Mouse (Mus musculus) CH12.LX (cell line): Measurements from ENCODE around the gene Raver1. TPM values are rescaled to one million over a fixed set of nuclear protein-coding genes. Genes with fewer than 3 reads are reported as not detected.
A peak's percentile ranks its signal among the peaks of the same experiment; 100 is the strongest.

Experiments used
- DNase-seq: peaks from one replicate; pipeline ENCODE4 v3.0.0-alpha.2; 2013; ENCODE audit errors: extremely low read depth
- H3K27ac ChIP-seq: 2 replicates; pipeline ENCODE4 v1.5.1; 2012; ENCODE audit warnings: low read depth, mild to moderate bottlenecking, control low read depth, moderate library complexity; ENCODE audit not compliant: insufficient read depth
- H3K27me3 ChIP-seq: replicated peaks from 2 replicates; pipeline ENCODE3; 2012; ENCODE audit warnings: inconsistent platforms
- H3K36me3 ChIP-seq, 2 experiments: replicated peaks in 1 of 2; 2 replicates each; pipeline versions ENCODE3 to v1.6.1; 2012; ENCODE audit warnings: inconsistent platforms in 1 of 2, low read length in 1 of 2, mild to moderate bottlenecking in 1 of 2, mixed read lengths in 1 of 2, moderate library complexity in 1 of 2; ENCODE audit not compliant: control insufficient read depth in 1 of 2, insufficient read depth in 1 of 2
- H3K4me1 ChIP-seq, 2 experiments: 2 replicates each; pipeline ENCODE4 v1.6.1; 2012; ENCODE audit warnings: inconsistent platforms in 1 of 2, moderate library complexity in 1 of 2; ENCODE audit not compliant: insufficient read depth in 2 of 2, control insufficient read depth in 1 of 2
- H3K4me2 ChIP-seq: 2 replicates; pipeline ENCODE4 v1.6.1; 2012; ENCODE audit warnings: low read depth, mild to moderate bottlenecking, control low read depth; ENCODE audit not compliant: poor library complexity, insufficient read depth, severe bottlenecking
- H3K4me3 ChIP-seq, 3 experiments: fragments of 150-350 bp in 1 of 3; sonication (generic) in 1 of 3; replicated peaks in 1 of 3; 2 replicates each; pipeline versions ENCODE3 to v1.5.1; 2011 to 2012; ENCODE audit warnings: low read depth in 2 of 3, low read length in 2 of 3, mild to moderate bottlenecking in 2 of 3, moderate library complexity in 2 of 3, control low read depth in 1 of 3, improper control_type of control experiment in 1 of 3, inconsistent platforms in 1 of 3, mixed read lengths in 1 of 3; ENCODE audit not compliant: poor library complexity in 1 of 3
- H3K79me2 ChIP-seq: replicated peaks from 2 replicates; pipeline ENCODE4 v1.6.1; 2012; ENCODE audit warnings: mild to moderate bottlenecking, moderate library complexity; ENCODE audit not compliant: control insufficient read depth, poor library complexity, insufficient read depth, severe bottlenecking; ENCODE audit errors: extremely low read depth
- H3K9ac ChIP-seq: 2 replicates; pipeline ENCODE4 v1.6.1; 2012; ENCODE audit warnings: low read depth, mild to moderate bottlenecking, control low read depth, moderate library complexity; ENCODE audit not compliant: insufficient read depth
- H3K9me3 ChIP-seq: replicated peaks from 2 replicates; pipeline ENCODE3; 2012; ENCODE audit warnings: low read length, inconsistent platforms, mixed read lengths
- CHD1 ChIP-seq: IDR thresholded peaks from 2 replicates; pipeline ENCODE4 v1.6.1; 2012; ENCODE audit warnings: low read depth, low read length, improper control_type of control experiment, inconsistent platforms
- CHD2 ChIP-seq: IDR thresholded peaks from 2 replicates; pipeline ENCODE4 v1.6.1; 2011; ENCODE audit warnings: low read length, improper control_type of control experiment
- CTCF ChIP-seq, 2 experiments: IDR thresholded peaks in 1 of 2; conservative IDR thresholded peaks in 1 of 2; 2 replicates each; pipeline ENCODE4 v1.5.1; 2011 to 2012; ENCODE audit warnings: low read depth in 2 of 2, low read length in 2 of 2, improper control_type of control experiment in 1 of 2, inconsistent platforms in 1 of 2, mild to moderate bottlenecking in 1 of 2, moderate library complexity in 1 of 2
- E2F4 ChIP-seq: IDR thresholded peaks from 2 replicates; pipeline ENCODE4 v1.6.1; 2011; ENCODE audit warnings: low read depth, low read length, improper control_type of control experiment; ENCODE audit not compliant: insufficient replicate concordance
- ETS1 ChIP-seq: conservative IDR thresholded peaks from 2 replicates; pipeline ENCODE4 v1.6.1; 2012; ENCODE audit warnings: low read depth, mild to moderate bottlenecking, inconsistent platforms, low read length, improper control_type of control experiment, moderate library complexity
- HCFC1 ChIP-seq: IDR thresholded peaks from 2 replicates; pipeline ENCODE4 v1.6.1; 2012; ENCODE audit warnings: low read depth, mild to moderate bottlenecking, inconsistent platforms, low read length, improper control_type of control experiment
- IRF4 ChIP-seq: IDR thresholded peaks from 2 replicates; pipeline ENCODE4 v1.6.1; 2014; ENCODE audit warnings: low read depth, mild to moderate bottlenecking, inconsistent platforms, low read length, improper control_type of control experiment
- JUN ChIP-seq: IDR thresholded peaks from 2 replicates; pipeline ENCODE4 v1.6.1; 2011; ENCODE audit warnings: low read depth, mild to moderate bottlenecking, low read length, improper control_type of control experiment, moderate library complexity; ENCODE audit not compliant: insufficient read depth
- JUND ChIP-seq: conservative IDR thresholded peaks from 2 replicates; pipeline ENCODE4 v1.6.1; 2011; ENCODE audit warnings: low read depth, low read length, improper control_type of control experiment
- KAT2A ChIP-seq: IDR thresholded peaks from 2 replicates; pipeline ENCODE4 v1.6.1; 2012; ENCODE audit warnings: low read length, improper control_type of control experiment, inconsistent platforms; ENCODE audit not compliant: insufficient replicate concordance
- MAFK ChIP-seq: IDR thresholded peaks from 2 replicates; pipeline ENCODE4 v1.6.1; 2011; ENCODE audit warnings: low read length, improper control_type of control experiment; ENCODE audit not compliant: insufficient replicate concordance
- MAZ ChIP-seq: IDR thresholded peaks from 2 replicates; pipeline ENCODE4 v1.6.1; 2012; ENCODE audit warnings: low read depth, mild to moderate bottlenecking, inconsistent platforms, low read length, improper control_type of control experiment, moderate library complexity
- MEF2A ChIP-seq: IDR thresholded peaks from 2 replicates; pipeline ENCODE4 v1.6.1; 2014; ENCODE audit warnings: low read depth, mild to moderate bottlenecking, inconsistent platforms, low read length, improper control_type of control experiment, borderline replicate concordance
- NELFE ChIP-seq: IDR thresholded peaks from 2 replicates; pipeline ENCODE4 v1.6.1; 2011; ENCODE audit warnings: low read depth, low read length, improper control_type of control experiment
- NRF1 ChIP-seq: IDR thresholded peaks from 2 replicates; pipeline ENCODE4 v1.6.1; 2014; ENCODE audit warnings: low read depth, mild to moderate bottlenecking, inconsistent platforms, low read length, improper control_type of control experiment, moderate library complexity
- POLR2AphosphoS2 ChIP-seq: IDR thresholded peaks from 2 replicates; pipeline ENCODE4 v1.6.1; 2011; ENCODE audit warnings: low read depth, low read length, improper control_type of control experiment
- SIN3A ChIP-seq: IDR thresholded peaks from 2 replicates; pipeline ENCODE4 v1.6.1; 2012; ENCODE audit warnings: low read length, improper control_type of control experiment, inconsistent platforms
- SMC3 ChIP-seq: IDR thresholded peaks from 2 replicates; pipeline ENCODE4 v1.6.1; 2011; ENCODE audit warnings: low read depth, low read length, improper control_type of control experiment
- TCF12 ChIP-seq: IDR thresholded peaks from 2 replicates; pipeline ENCODE4 v1.6.1; 2014; ENCODE audit warnings: low read depth, mild to moderate bottlenecking, inconsistent platforms, low read length, improper control_type of control experiment
- UBTF ChIP-seq: IDR thresholded peaks from 2 replicates; pipeline ENCODE4 v1.6.1; 2012; ENCODE audit warnings: low read depth, mild to moderate bottlenecking, inconsistent platforms, low read length, improper control_type of control experiment, moderate library complexity
- USF1 ChIP-seq: IDR thresholded peaks from 2 replicates; pipeline ENCODE4 v1.6.1; 2014; ENCODE audit warnings: low read depth, mild to moderate bottlenecking, inconsistent platforms, low read length, improper control_type of control experiment
- USF2 ChIP-seq: conservative IDR thresholded peaks from 2 replicates; pipeline ENCODE4 v1.6.1; 2011; ENCODE audit warnings: low read depth, low read length, improper control_type of control experiment
- dilution Hi-C: fragments of 300-500 bp; cut with MboI; formaldehyde crosslinking; loops from 2 replicates; pipeline ENCODE4 v1.14.3; 2020; ENCODE audit warnings: low sequenced_read_pairs; ENCODE audit not compliant: extremely low pct_unique_long_range_greater_than_20kb, extremely low pct_ligation_motif_present
- in situ Hi-C: fragments of 300-500 bp; cut with MboI; formaldehyde crosslinking; loops from 3 replicates; pipeline ENCODE4 v1.14.3; 2019; ENCODE audit warnings: low sequenced_read_pairs, low pct_ligation_motif_present, low pct_unique_long_range_greater_than_20kb, mixed read lengths
- polyA plus RNA-seq: library from polyadenylated mRNA; unstranded; fragments of >175 nt; gene quantifications from 2 replicates; pipeline ENCODE4 v1.2.1, GENCODE M21; 2012; ENCODE audit warnings: low read depth; ENCODE audit not compliant: insufficient read length
- total RNA-seq, 2 experiments: library from RNA; depleted of rRNA; stranded (reverse); fragments of 300-350 nt in 1 of 2; fragments of >200 nt in 1 of 2; gene quantifications; 2 replicates each; pipeline ENCODE4 v1.2.3; 2012 to 2014

Gene Raver1
- total and polyA plus RNA-seq, 3 experiments, result 18.9 to 101 (median 30.8) TPM

DNA sequence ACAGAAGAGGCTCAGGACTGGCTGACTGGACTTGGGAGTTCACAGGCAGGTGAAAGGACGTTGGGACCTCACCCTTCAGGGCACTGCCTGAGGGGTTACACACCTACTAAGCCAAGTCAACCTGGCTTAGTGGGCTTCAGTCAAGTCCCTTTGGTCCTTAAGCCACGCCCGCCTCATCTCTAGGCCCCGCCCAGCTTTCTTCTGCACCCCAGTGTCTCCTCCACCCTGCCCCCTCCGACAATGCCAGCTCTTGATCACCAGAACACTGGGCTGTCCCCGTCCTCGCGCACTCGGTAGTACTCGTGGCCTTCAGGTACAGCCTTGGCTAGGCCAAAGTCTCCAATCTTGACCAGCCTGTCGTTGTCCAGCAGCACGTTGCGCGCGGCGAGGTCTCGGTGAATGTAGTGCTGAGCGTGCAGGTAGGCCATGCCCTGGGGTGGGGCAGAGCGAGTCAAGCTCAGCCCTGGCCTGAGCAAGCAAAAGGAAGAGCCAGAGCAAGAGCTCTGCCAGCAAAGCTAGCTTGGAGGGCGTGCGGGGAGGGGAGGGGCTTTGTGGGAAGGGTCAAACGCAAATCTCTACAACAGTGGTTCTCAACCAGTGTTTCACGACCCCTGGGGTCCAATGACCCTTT lies 15.9 kb upstream of the Raver1 start:
- no peak overlapping the region for H3K9ac ChIP-seq
- peaks cover 16 to 32% of the 10 kb centered on the region in 2 experiments for H3K4me1 ChIP-seq
- H3K27me3 ChIP-seq, result no peaks in the 10 kb centered on the region
- no peak overlapping the region for H3K27ac ChIP-seq
- H3K4me2 ChIP-seq, result no peak overlapping the region
- H3K4me3 ChIP-seq, result no peak overlapping the region
- no peaks in the 10 kb centered on the region for H3K9me3 ChIP-seq
- H3K79me2 ChIP-seq, result no peaks in the 10 kb centered on the region
- no peak for DNase-seq
- TF ChIP-seq MEF2A (no peak), KAT2A (no peak), POLR2AphosphoS2 (no peak), NELFE (no peak), JUN (no peak), USF1 (no peak), SIN3A (no peak)
- TF ChIP-seq, all 38 proteins: peak for 0
- dilution Hi-C loops (no loop called here), in situ Hi-C loops (no loop called here)
- peaks cover 77 to 87% of the 10 kb centered on the region in 2 experiments for H3K36me3 ChIP-seq

DNA sequence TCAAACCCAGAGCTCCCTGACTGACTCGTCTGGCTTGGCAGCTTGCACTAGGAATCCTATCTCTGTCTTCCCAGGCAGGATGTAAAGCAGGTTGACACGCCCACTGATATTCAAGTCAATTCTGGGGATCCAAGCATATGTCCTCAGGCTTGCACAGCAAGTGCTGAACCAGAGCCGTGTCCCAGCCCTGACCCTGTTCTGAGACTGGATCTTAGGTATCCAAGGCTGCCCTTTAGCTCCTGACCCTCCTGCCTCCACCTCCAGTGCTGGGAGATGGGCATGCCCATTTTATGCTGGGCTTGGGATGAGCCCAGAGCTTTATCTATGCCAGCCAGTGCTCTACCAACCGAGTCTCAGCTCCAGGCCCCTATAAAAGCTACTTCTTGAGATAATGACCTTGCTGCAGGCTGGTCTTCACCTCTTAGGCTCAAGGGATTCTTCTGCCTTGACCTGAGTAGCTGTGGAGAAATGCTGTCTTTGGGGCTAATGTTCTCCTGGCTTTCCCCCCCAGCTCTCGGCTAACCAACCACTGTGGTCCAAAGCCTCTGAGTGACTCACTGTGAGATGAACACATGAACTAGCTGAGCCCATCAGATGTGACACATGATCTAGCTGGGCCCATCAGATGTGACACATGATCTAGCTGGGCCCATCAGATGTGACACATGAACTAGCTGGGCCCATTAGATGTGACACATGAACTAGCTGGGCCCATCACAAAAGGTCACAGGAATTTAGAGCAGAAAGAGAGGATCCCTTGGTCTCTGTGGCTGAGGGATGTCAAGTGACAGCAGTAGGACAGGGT lies 14.2 kb upstream of the Raver1 start:
- peaks cover 65 to 83% of the 10 kb centered on the region in 2 experiments for H3K36me3 ChIP-seq
- H3K9me3 ChIP-seq, result no peaks in the 10 kb centered on the region
- H3K4me3 ChIP-seq, result no peak overlapping the region
- no peaks in the 10 kb centered on the region for H3K79me2 ChIP-seq
- H3K9ac ChIP-seq, result no peak overlapping the region
- H3K27ac ChIP-seq, result no peak overlapping the region
- no peaks in the 10 kb centered on the region for H3K27me3 ChIP-seq
- no peak for DNase-seq
- H3K4me1 ChIP-seq, result peaks cover 19 to 49% of the 10 kb centered on the region in 2 experiments
- no peak overlapping the region for H3K4me2 ChIP-seq
- no peak for TF ChIP-seq MEF2A
- no peak for TF ChIP-seq POLR2AphosphoS2
- no peak for TF ChIP-seq ETS1
- no peak for TF ChIP-seq NELFE
- in situ Hi-C loops, result no loop called here
- dilution Hi-C loops, result no loop called here

DNA sequence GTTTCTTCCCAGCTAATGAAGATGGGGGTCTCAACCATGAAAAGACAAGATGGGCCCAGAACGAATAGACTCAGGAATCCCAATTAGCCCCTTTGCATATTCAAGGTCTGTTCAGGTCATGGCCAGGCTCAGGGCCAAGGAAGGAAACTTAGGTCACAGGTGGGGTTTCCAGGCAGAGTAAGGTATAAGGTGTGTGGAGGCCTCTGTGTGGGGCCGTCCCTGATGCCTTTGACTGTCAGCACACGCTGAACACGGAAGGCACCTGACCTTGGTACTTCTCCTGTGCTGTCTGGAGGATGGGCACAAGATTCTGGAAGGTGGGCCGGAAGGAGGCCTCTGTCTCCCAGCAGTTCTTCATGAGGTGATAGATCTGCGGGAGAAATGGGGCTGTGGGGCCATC lies 13.0 kb upstream of the Raver1 start:
- Histone ChIP-seq H3K4me1 (peaks cover 23 to 61% of the 10 kb centered on the region in 2 experiments), H3K27ac (peak overlapping the region; percentile 72), H3K9me3 (no peaks in the 10 kb centered on the region), H3K9ac (no peak overlapping the region), H3K4me2 (no peak overlapping the region), H3K79me2 (no peaks in the 10 kb centered on the region), H3K36me3 (peaks cover 54 to 72% of the 10 kb centered on the region in 2 experiments), H3K4me3 (no peak overlapping the region), H3K27me3 (no peaks in the 10 kb centered on the region)
- dilution Hi-C loops (no loop called here), in situ Hi-C loops (no loop called here)
- no peak for DNase-seq
- no peak for TF ChIP-seq UBTF
- peak; percentile 82; the same call in 1 of the 2 replicates for TF ChIP-seq MEF2A
- TF ChIP-seq CTCF (conservative IDR thresholded peaks at IDR 0.05 in 1 of 2, IDR thresholded peaks at IDR 0.05 in 1 of 2; ENCODE audit: low read depth in 2 of 2, low read length in 2 of 2), result no peak
- no peak for TF ChIP-seq MAFK
- TF ChIP-seq USF2, result no peak
- TF ChIP-seq E2F4, result no peak
- TF ChIP-seq USF1, result no peak
- no peak for TF ChIP-seq NRF1
- TF ChIP-seq SMC3, result no peak
- no peak for TF ChIP-seq JUND
- no peak for TF ChIP-seq SIN3A
- TF ChIP-seq CHD1, result no peak
- TF ChIP-seq HCFC1, result no peak
- no peak for TF ChIP-seq MAZ
- no peak for TF ChIP-seq IRF4
- 0 out of 2 replicates have a peak, but pooled peaks have one; percentile 52 for TF ChIP-seq TCF12
- TF ChIP-seq JUN, result no peak
- TF ChIP-seq CHD2, result no peak
